Mouse (Mus musculus) R1 (cell line): Measurements from ENCODE around the gene Hist1h2bb.

Experiments used
- DNase-seq: peaks from one replicate; pipeline ENCODE4 v3.0.0-alpha.2; 2018; ENCODE audit warnings: low read depth, low spot score

Hist1h2bb gene

GRCm38 (mm10) chr13:23728472-23729191 is 17.9 kb upstream of the Hist1h2bb start:
- no peak for DNase-seq

DNA sequence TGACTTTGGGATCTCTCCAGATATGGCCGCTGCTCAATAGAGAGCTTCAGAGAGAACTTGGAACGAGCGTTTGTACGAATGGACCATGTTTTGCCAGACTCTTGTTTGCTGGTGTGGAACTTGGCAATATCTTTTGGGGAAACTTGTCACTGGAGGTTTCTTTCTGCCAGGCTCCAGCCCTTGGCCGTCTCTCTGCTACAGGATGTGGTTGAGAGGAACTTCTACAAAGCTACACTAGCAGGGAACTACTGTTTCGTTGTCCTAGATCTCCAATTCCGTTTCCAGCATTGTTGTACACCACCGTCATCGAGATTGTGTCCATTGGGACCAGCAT is 17.4 kb upstream of the Hist1h2bb start:
- DNase-seq, result no peak

DNA sequence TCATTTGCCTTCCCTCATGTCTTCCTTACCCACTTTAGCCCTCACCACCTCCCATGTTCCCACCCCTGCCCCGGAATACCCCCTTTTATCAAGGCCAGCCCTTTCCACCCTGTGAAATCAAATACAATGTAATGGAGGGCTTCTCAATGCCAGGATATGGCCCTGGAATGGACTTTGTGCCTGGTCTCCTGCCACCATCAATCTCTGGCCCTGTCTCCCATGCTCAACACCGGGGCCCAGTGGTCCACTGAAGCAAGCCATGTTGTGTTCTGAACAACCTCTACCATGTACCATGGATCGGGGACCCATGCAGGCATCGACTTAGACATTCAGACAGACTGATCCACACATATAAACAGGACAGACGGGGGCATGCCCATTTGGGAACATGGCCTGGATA is 16.8 kb upstream of the Hist1h2bb start:
- no peak for DNase-seq

DNA sequence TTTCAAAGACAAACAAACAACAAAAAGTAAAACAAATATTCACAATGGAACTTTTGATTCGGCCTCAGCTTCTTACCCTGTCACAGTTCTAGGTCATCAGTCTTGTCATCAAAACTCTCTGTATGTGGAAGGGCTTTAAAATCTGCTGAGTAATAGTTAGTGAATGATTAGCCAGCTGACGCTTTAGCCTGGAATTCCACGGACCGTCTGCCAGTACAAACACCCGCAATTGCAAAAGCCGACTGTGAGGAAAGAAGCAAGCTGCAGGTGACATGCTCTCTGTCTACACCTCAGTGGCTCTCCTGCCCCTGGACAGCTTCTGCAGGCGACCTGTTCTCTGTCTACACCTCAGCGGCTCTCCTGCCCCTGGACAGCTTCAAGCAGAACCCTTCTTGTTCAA is 16.1 kb upstream of the Hist1h2bb start:
- DNase-seq, result no peak

DNA sequence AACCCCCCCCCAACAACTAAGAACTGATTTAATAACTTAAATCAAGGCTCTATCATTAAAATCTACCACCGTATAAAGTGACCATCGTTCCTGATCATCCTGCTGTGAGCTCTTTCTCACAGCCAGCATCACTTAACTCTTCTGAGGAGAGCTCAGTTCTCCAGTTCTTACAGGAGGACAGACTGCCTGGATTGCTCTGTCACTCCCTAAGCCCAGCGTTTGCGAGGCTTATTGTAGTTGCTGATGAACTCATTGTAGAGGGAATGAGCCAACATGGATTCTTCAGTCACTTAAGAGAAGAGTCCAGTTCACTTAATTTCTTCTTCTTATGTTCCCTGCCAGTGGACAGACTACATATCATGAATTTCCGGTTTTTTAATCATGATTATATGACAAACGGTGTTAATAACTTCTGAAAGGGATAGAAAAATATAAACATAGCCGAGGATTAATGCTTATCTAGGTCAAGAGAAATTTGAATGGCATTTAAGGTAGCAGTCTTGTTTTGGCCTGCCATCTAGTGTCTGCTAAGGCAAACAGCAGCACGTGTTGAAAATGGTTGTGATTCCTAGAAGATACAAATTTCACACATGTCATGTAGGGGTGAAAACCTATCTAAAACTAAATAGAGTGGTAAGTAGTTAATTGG is 14.3 kb upstream of the Hist1h2bb start:
- peak; percentile 51 for DNase-seq

DNA sequence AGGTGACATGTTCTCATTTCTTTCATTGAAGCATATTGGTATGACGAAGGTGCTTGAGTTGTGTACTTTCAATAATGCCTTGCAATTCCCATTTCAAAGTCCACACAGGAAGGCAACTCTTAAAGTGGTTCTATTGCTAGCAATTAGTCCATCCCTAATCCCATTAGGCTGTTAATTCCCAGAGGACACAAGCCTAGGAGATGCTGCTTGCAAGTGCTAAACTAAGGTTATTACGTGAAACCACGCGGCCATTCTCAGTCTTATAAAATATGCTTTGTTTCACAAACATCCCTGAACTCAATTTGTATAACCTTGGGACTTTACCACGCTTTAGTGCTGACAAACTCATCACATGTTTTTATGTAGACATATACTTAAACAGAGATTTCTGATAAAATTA is 9.4 kb upstream of the Hist1h2bb start:
- no peak for DNase-seq

DNA sequence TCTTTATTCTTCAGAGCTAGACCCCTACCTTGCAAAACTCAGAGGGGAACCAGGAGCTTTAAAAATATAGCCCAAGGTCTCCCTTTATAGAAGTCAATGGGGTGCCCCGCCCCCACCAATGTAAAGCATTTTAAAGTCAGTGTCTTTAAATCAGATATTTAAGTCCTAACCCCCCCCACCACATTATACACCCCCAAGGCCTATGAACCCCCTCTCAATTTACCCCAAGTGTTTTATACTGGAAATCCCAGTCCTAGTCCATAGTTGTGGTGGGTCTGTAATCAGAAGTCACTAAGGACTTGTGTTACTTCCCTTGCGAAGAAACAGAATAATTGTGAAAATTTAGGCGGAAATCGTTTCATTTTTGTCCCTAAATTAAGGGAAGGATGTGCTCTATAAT is 8.5 kb upstream of the Hist1h2bb start:
- peak; percentile 38 for DNase-seq

DNA sequence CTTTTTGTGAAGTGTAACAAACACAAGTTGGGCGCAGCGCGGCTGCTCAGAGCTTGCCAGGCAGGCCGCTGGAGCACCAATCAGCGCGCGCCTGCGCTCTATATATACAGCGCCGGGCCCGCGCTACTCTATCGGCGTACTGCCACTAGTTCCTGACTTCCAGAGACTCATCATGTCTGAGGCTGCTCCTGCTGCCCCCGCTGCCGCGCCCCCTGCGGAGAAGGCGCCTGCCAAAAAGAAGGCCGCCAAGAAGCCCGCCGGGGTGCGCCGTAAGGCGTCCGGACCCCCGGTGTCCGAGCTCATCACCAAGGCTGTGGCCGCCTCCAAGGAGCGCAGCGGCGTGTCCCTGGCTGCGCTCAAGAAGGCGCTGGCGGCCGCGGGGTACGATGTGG is 7.9 kb upstream of the Hist1h2bb start, which contains the start of gene Hist1h1c:
Hist1h1c (plus strand) TSS at position 132 of the 392 bp plus-strand sequence.
- peak; percentile 94 for DNase-seq

GRCm38 (mm10) chr13:23739069-23739921 is 7.2 kb upstream of the Hist1h2bb start:
- peak; percentile 99 for DNase-seq

DNA sequence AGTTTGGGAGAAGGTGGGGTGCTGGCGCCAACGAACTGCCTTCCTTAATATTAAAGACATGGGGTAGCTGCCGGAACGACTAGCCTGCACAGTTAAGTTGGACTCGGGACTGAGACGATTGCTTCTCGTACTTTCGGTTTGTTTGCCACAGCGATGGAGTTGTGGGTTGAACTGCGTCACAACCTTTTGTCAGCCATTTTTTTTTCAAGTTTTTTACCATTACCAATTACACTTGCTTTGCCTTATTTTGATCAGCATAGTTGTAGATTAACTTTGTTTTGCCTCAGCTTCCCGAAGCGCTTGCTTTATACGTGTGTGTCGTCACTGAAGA is 6.6 kb upstream of the Hist1h2bb start:
- DNase-seq, result no peak

DNA sequence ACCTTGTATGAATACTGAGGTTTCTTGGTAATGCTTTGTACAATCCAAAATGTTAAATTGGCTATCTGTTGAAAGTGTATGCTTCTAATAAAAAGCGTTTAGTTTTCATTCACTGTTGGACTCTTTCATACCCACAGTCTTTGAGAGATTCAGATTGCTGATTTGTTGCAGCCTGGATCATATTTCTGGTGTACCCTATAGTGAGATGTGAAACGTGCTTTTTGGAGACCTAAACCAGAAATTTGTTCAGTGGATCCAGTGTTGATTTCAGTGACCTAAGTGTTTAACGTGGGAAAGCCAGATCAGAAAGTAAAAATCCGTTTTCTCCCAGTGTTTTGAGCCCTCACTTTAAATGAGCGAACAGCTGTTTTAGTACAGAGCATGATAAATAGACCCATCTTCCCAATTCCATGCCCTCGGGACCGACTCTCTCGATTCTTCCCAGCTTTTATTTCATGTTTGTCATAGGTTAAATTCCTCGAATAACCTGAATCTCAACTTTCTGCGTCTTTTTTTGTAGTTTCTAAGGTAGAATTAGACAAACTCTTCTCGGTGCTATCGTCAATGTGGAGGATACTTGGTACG is 6.2 kb upstream of the Hist1h2bb start:
- DNase-seq, result peak; percentile 37

DNA sequence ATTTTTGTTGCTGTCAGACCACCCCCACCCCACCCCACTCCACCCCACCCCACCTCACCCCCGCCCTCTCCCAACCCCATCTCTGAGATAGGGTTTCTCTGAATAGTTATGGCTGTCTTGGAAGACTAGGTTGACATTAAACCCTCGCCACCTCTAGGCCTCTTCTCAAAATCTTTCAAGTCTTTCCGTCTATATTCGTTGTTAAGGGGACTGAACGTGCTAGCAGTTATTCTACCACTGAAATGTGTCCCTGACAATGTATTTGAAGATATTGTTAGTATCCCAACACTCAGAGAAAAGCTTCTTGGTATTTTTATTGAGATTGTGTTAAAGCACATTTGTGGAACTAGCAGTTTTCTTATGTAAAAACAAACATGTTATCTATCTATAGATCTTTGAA is 5.6 kb upstream of the Hist1h2bb start:
- DNase-seq, result peak; percentile 20

DNA sequence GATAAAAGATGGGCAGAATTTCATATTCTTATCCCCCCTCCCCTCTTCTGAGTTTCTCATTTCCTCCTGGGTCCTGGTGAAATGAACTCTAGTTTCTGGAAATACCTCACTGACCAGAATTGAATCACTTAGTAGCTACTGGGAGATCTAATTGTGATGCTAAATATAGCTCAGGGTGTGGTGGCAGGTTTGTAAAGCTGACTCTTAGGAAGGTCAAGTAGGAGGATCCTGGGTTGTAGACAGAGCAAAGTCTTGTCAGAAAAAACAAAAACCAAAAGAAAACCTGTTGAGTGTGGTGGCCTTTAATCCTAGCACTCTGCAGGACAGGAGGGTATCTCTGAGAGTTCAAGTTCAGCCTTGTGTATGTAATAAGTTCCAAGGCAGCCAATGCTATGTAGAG is 4.5 kb upstream of the Hist1h2bb start:
- DNase-seq, result peak; percentile 97

DNA sequence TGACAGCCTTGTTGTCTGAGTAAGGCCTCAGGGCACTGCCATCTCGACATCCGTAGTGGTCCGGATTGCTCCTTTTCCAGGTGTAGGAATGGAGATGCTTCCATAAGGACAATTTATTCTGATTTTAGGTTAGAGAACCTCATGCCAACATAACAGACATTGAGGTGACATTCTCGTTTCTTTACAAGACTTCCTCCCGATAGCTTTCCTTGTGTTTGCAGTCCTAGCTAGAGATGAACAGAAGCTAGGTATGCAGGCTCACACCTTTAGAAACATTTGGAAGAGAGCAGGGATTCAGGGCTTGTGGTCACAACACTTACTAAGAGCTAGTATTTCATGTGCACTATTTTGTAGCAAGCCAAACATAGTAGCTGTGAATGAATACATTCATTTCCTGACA is 3.3 kb upstream of the Hist1h2bb start:
- peak; percentile 28 for DNase-seq

- peak; percentile 67 for DNase-seq
Observed at GRCm38 (mm10) chr13:23743963-23744362, 2.6 kb upstream of the Hist1h2bb start.

DNA sequence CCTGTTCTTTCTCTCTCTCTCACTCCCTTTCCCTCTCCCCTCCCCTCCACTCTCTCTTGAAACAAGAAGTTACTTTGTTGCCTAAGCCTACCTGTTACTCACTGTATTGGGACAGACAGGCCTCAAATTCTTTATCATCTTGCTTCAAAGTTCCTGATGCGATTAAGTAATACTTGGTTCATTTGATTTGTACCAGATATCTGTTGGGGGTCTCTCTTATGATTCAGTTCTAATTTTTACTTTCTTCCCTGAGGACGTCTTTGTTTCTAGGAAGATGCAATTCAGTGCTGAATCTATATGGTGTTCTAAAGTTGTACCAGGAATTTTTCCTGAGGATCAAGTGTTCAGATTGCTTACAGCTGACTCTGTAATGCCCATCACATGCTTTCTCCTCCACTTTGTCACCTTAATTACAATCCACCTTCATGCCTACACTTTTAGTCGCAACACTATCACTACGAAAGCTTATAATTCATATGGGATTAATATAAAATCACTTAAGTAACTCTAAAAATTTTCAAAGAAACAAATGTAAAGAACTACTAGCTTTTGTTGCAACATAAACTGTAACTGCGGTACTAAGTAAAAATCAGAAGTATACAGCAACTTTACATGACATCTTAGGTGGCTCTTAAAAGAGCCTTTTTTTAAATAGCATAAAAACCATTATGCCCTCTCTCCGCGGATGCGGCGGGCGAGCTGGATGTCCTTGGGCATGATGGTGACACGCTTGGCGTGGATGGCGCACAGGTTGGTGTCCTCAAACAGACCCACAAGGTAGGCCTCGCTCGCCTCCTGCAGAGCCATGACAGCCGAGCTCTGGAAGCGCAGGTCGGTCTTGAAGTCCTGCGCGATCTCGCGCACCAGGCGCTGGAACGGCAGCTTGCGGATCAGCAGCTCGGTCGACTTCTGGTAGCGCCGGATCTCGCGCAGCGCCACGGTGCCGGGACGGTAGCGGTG is 1.8 kb upstream of the Hist1h2bb start:
- peak; percentile 76 for DNase-seq

GRCm38 (mm10) chr13:23745381-23746161 is 963 bp upstream of the Hist1h2bb start, which contains the start of gene Hist1h3c:
Hist1h3c (minus strand) TSS chr13:23745602.
- DNase-seq, result peak; percentile 96

GRCm38 (mm10) chr13:23747081-23747891 is 752 bp downstream of the Hist1h2bb start:
- peak; percentile 82 for DNase-seq

GRCm38 (mm10) chr13:23747892-23748288 is 1.4 kb downstream of the Hist1h2bb start:
- DNase-seq, result peak; percentile 82
